13 mouse cellular contexts compared by ENCODE assay signal in genomic region chr5:134329311-134329710, GRCm38 (mm10).
"Had no signal": no experiment of that assay in that cellular context is flagged by ENCODE, and none has a peak within 500 bp of the region (broad histone marks: within the 10 kb centered on the region; RNA-seq: fewer than 3 reads in every experiment).

No protein-coding gene starts in this region.

- H3K36me3 ChIP-seq: liver, embryonic 13.5 days had no signal

- DNase-seq: kidney, adult 9 months; kidney, postnatal 14 days; kidney, postnatal 4 days; layer of hippocampus, postnatal 36 days; liver, embryonic 13.5 days; lung, adult 2 months; lung, postnatal 14 days; lung, postnatal 4 days; midbrain, embryonic 14.5 days; right cerebral cortex, postnatal 25 days; thymus, adult 18-20 months; thymus, postnatal 36 days had no signal

- H3K4me3 ChIP-seq: left cerebral cortex, adult 2 months; liver, embryonic 13.5 days had no signal

- H3K9me3 ChIP-seq: liver, embryonic 13.5 days had no signal

- H3K27ac ChIP-seq: left cerebral cortex, adult 2 months had no signal

- H3K27me3 ChIP-seq: liver, embryonic 13.5 days had no signal
